Mouse (Mus musculus) midbrain, embryonic 12.5 days (tissue): ENCODE results near the gene Tada3. TPM values are rescaled to one million over a fixed set of nuclear protein-coding genes. Genes with fewer than 3 reads are reported as not detected.
"Not testable (repeated sequence)": the region's sequence is repeated elsewhere in the genome, so short reads cannot be mapped to it uniquely, and the experiment has no call there.

ENCODE experiments used
- ATAC-seq: fragments of 200-750 bp; cut with Nextera tagmentation; 2 replicates; pipeline ENCODE4 v1.8.0; 2017; ENCODE audit warnings: low read depth, moderate TSS enrichment, moderate library complexity; ENCODE audit not compliant: low FRiP score
- H3K27ac ChIP-seq: fragments of 300-500 bp; sonication (generic); replicated peaks from 2 replicates; pipeline ENCODE4 v1.5.1; 2016; ENCODE audit warnings: mild to moderate bottlenecking
- H3K27me3 ChIP-seq: fragments of 300-500 bp; sonication (generic); 2 replicates; pipeline ENCODE4 v1.6.1; 2016; ENCODE audit warnings: mild to moderate bottlenecking
- H3K36me3 ChIP-seq: fragments of 300-500 bp; sonication (generic); 2 replicates; pipeline ENCODE4 v1.6.1; 2016
- H3K4me1 ChIP-seq: fragments of 300-500 bp; sonication (generic); 2 replicates; pipeline ENCODE4 v1.6.1; 2016
- H3K4me2 ChIP-seq: fragments of 300-500 bp; sonication (generic); replicated peaks from 2 replicates; pipeline ENCODE4 v1.6.1; 2016; ENCODE audit warnings: mild to moderate bottlenecking, moderate library complexity
- H3K4me3 ChIP-seq: fragments of 300-500 bp; sonication (generic); 2 replicates; pipeline ENCODE4 v1.5.1; 2016; ENCODE audit warnings: mild to moderate bottlenecking
- H3K9ac ChIP-seq: fragments of 300-500 bp; sonication (generic); replicated peaks from 2 replicates; pipeline ENCODE4 v1.6.1; 2016; ENCODE audit warnings: mild to moderate bottlenecking, moderate library complexity
- H3K9me3 ChIP-seq: fragments of 300-500 bp; sonication (generic); 2 replicates; pipeline ENCODE4 v1.6.1; 2016; ENCODE audit warnings: mild to moderate bottlenecking
- WGBS: fragments of 180-500 bp; shearing (Covaris S2); methylation state at CpG from one replicate; pipeline ENCODE4 v1.1.7; 2016; 5-methylcytosine and 5-hydroxymethylcytosine counted together
- microRNA-seq: library from miRNA; unstranded; fragments of <30 nt; microRNA quantifications from one replicate; pipeline ENCODE4, GENCODE M21; 2017
- polyA plus RNA-seq: library from polyadenylated mRNA; unstranded; fragments of >200 nt; fragmentation: Nextera tagmentation; extraction: Ambion mirVana; gene quantifications from 2 replicates; pipeline ENCODE4 v1.2.1, GENCODE M21; 2016

Gene Tada3
- polyA plus RNA-seq, 1 experiment from 2014 or later = 64.5 TPM

GRCm38 (mm10) chr6:113336852-113337620, 40.6 kb downstream of the Tada3 start:
- Histone ChIP-seq H3K4me3 (no peak overlapping the region), H3K27ac (no peak overlapping the region), H3K9me3 (no peaks in the 10 kb centered on the region), H3K4me2 (no peak overlapping the region), H3K9ac (no peak overlapping the region), H3K27me3 (no peaks in the 10 kb centered on the region), H3K36me3 (peaks cover 68% of the 10 kb centered on the region), H3K4me1 (peaks cover 6% of the 10 kb centered on the region; the same call in 1 of the 2 replicates)
- no peak for ATAC-seq
- WGBS = 82% methylated on average over 8 of the region's 8 CpGs

GRCm38 (mm10) chr6:113334216-113334615, 43.5 kb downstream of the Tada3 start:
- Histone ChIP-seq H3K27ac (no peak overlapping the region), H3K9ac (no peak overlapping the region), H3K9me3 (no peaks in the 10 kb centered on the region), H3K4me2 (no peak overlapping the region), H3K4me3 (no peak overlapping the region), H3K27me3 (no peaks in the 10 kb centered on the region), H3K4me1 (0 out of 2 replicates have a peak, but pooled peaks cover 5% of the 10 kb centered on the region), H3K36me3 (peaks cover 70% of the 10 kb centered on the region)
- ATAC-seq = no peak
- WGBS = 77% methylated on average over 6 of the region's 6 CpGs

- H3K4me2 ChIP-seq = no peak overlapping the region
- WGBS = 89% methylated on average over 14 of the region's 14 CpGs
- H3K9me3 ChIP-seq = no peaks in the 10 kb centered on the region
- H3K27ac ChIP-seq = no peak overlapping the region
- peak; percentile 55; the same call in 1 of the 2 replicates for ATAC-seq
- H3K9ac ChIP-seq = no peak overlapping the region
- no peak overlapping the region for H3K4me3 ChIP-seq
- H3K4me1 ChIP-seq = 0 out of 2 replicates have a peak, but pooled peaks cover 5% of the 10 kb centered on the region
- no peaks in the 10 kb centered on the region for H3K27me3 ChIP-seq
- peaks cover 65% of the 10 kb centered on the region for H3K36me3 ChIP-seq
Measured at GRCm38 (mm10) chr6:113333137-113333950, 44.3 kb downstream of the Tada3 start.

- not testable (repeated sequence) for H3K9me3 ChIP-seq, H3K27me3 ChIP-seq, H3K9ac ChIP-seq, H3K4me2 ChIP-seq, H3K4me3 ChIP-seq, H3K4me1 ChIP-seq, ATAC-seq, H3K27ac ChIP-seq
- peaks cover 59% of the 10 kb centered on the region for H3K36me3 ChIP-seq
- 71% methylated on average over 6 of the region's 6 CpGs for WGBS
Measured at GRCm38 (mm10) chr6:113332734-113333133, 44.9 kb downstream of the Tada3 start.

- ATAC-seq = no peak
- peaks cover 14% of the 10 kb centered on the region for H3K4me1 ChIP-seq
- no peaks in the 10 kb centered on the region for H3K9me3 ChIP-seq
- 93% methylated on average over 11 of the region's 11 CpGs for WGBS
- H3K9ac ChIP-seq = no peak overlapping the region
- peaks cover 52% of the 10 kb centered on the region for H3K36me3 ChIP-seq
- H3K27me3 ChIP-seq = no peaks in the 10 kb centered on the region
- no peak overlapping the region for H3K4me2 ChIP-seq
- no peak overlapping the region for H3K4me3 ChIP-seq
- no peak overlapping the region for H3K27ac ChIP-seq
Measured at GRCm38 (mm10) chr6:113331721-113332120, 46.0 kb downstream of the Tada3 start.

- no peak for ATAC-seq
- Histone ChIP-seq H3K27ac (no peak overlapping the region), H3K27me3 (no peaks in the 10 kb centered on the region), H3K4me3 (no peak overlapping the region), H3K4me1 (peaks cover 21% of the 10 kb centered on the region), H3K36me3 (peaks cover 42% of the 10 kb centered on the region), H3K9me3 (no peaks in the 10 kb centered on the region), H3K4me2 (no peak overlapping the region), H3K9ac (no peak overlapping the region)
- 70% methylated on average over 2 of the region's 2 CpGs for WGBS
Measured at GRCm38 (mm10) chr6:113330547-113330946, 47.1 kb downstream of the Tada3 start.

- no peak overlapping the region for H3K4me3 ChIP-seq
- H3K9ac ChIP-seq = no peak overlapping the region
- no peak for ATAC-seq
- peaks cover 41% of the 10 kb centered on the region for H3K36me3 ChIP-seq
- no peaks in the 10 kb centered on the region for H3K27me3 ChIP-seq
- H3K4me1 ChIP-seq = peaks cover 24% of the 10 kb centered on the region
- WGBS = 85% methylated on average over 1 of the region's 1 CpGs
- no peak overlapping the region for H3K4me2 ChIP-seq
- H3K9me3 ChIP-seq = no peaks in the 10 kb centered on the region
- no peak overlapping the region for H3K27ac ChIP-seq
Measured at GRCm38 (mm10) chr6:113329396-113329795, 48.3 kb downstream of the Tada3 start.

GRCm38 (mm10) chr6:113326533-113327315, 51.0 kb downstream of the Tada3 start, which contains the start of gene Ogg1:
TSS of gene Ogg1 (plus strand) at chr6:113326972.
- peaks cover 19% of the 10 kb centered on the region for H3K4me1 ChIP-seq
- peak; percentile 98 for ATAC-seq
- WGBS = under 1% methylated on average over 52 of the region's 52 CpGs
- no peaks in the 10 kb centered on the region for H3K9me3 ChIP-seq
- peak within 1 kb of the TSS; percentile 85 for H3K4me2 ChIP-seq
- peaks cover 50% of the 10 kb centered on the region for H3K36me3 ChIP-seq
- peak within 1 kb of the TSS; percentile 59 for H3K4me3 ChIP-seq
- peak within 1 kb of the TSS; percentile 90 for H3K27ac ChIP-seq
- no peaks in the 10 kb centered on the region for H3K27me3 ChIP-seq
- H3K9ac ChIP-seq = peak within 1 kb of the TSS; percentile 76

Small RNAs within 50 kb of the gene (microRNA-seq; reads per million reads assigned to microRNA genes)
- not detected for gene Gm24387

Other genes with a start within 250 kb of the Tada3 start
- gene Lhfpl4, start 182.5 kb downstream of the Tada3 start, polyA plus RNA-seq = 38.7 and 46.3 TPM in 2 replicates
- 48.1 and 48.7 TPM in 2 replicates for gene Mtmr14, start 140.0 kb downstream of the Tada3 start, polyA plus RNA-seq
- gene Cpne9, start 95.6 kb downstream of the Tada3 start, polyA plus RNA-seq = 0.22 and 0.34 TPM in 2 replicates
- 29.6 and 31.2 TPM in 2 replicates for gene Brpf1, start 70.7 kb downstream of the Tada3 start, polyA plus RNA-seq
- 11.7 and 13.6 TPM in 2 replicates for gene Ogg1, start 50.9 kb downstream of the Tada3 start, polyA plus RNA-seq
- 66.5 and 67.4 TPM in 2 replicates for gene Camk1, start 33.9 kb downstream of the Tada3 start, polyA plus RNA-seq
- 332 and 360 TPM in 2 replicates for gene Arpc4, start 232 bp upstream of the Tada3 start, polyA plus RNA-seq
- 6.3 and 7.9 TPM in 2 replicates for gene Ttll3, start 11.4 kb upstream of the Tada3 start, polyA plus RNA-seq
- 24.3 and 26.7 TPM in 2 replicates for gene Rpusd3, start 41.5 kb upstream of the Tada3 start, polyA plus RNA-seq
- gene Cidec, start 57.9 kb upstream of the Tada3 start, polyA plus RNA-seq = not detected in 2 replicates
- 73.4 and 74.9 TPM in 2 replicates for gene Jagn1, start 64.7 kb upstream of the Tada3 start, polyA plus RNA-seq
- gene Il17re, start 80.6 kb upstream of the Tada3 start, polyA plus RNA-seq = 0.51 and 0.93 TPM in 2 replicates
- 4.3 and 6.3 TPM in 2 replicates for gene Il17rc, start 93.5 kb upstream of the Tada3 start, polyA plus RNA-seq
- gene Creld1, start 105.4 kb upstream of the Tada3 start, polyA plus RNA-seq = 44.0 and 49.1 TPM in 2 replicates
- 2.5 and 2.8 TPM in 2 replicates for gene Prrt3, start 124.0 kb upstream of the Tada3 start, polyA plus RNA-seq
- 81.3 and 87.7 TPM in 2 replicates for gene Emc3, start 153.8 kb upstream of the Tada3 start, polyA plus RNA-seq
- gene Fancd2, start 153.8 kb upstream of the Tada3 start, polyA plus RNA-seq = 12.7 and 13.0 TPM in 2 replicates
- gene Fancd2os, start 222.8 kb upstream of the Tada3 start, polyA plus RNA-seq = 0.22 TPM in 1 of 2 replicates, not detected in the other
- 184 and 196 TPM in 2 replicates for gene Brk1, start 226.9 kb upstream of the Tada3 start, polyA plus RNA-seq
- 55.1 and 56.3 TPM in 2 replicates for gene Vhl, start 246.1 kb upstream of the Tada3 start, polyA plus RNA-seq